Mouse (Mus musculus) effector memory CD4-positive, alpha-beta T cell, adult 7 months (primary cell): ENCODE results near the gene Fv1. TPM values are rescaled to one million over a fixed set of nuclear protein-coding genes. Genes with fewer than 3 reads are reported as not detected.

ENCODE experiments used
- polyA plus RNA-seq: library from polyadenylated mRNA; unstranded; fragments of 100-300 nt; shearing (Covaris generic); gene quantifications from one replicate; pipeline ENCODE4 v1.2.1, GENCODE M21; 2017

Fv1 gene
- 4.8 TPM for polyA plus RNA-seq

DNA sequence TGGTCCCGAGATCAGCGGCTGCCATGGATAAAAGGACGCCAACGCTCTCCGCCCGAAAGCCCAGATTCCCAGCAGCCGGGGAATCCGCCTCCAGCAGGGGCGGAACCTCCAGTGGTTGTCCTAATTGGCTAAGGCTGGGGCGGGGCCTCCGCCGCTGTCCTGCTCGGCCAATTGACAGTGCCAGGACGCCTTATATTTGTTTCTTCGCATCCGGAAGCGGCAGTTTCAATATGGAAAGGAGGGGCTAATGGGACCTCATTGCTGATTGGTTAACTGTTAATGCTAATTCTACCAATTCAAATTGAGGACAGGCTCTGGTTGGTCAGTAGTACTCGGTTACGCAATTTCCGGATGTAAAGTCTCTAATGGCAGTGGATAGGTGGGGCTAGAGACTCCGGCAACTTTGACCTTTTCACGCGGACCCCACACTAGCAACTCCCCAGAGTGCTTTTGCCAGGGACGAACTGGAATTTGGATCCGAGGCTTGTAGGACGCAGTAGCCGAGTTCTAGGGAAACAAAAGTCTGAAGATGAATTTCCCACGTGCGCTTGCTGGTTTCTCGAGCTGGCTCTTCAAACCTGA lies at the start of gene Fv1, which contains the start of gene Miip:
Gene Fv1, plus strand, starts transcription at position 530 of the 582 bp plus-strand sequence.
Gene Miip, minus strand, starts transcription at position 367 of the 582 bp plus-strand sequence.

DNA sequence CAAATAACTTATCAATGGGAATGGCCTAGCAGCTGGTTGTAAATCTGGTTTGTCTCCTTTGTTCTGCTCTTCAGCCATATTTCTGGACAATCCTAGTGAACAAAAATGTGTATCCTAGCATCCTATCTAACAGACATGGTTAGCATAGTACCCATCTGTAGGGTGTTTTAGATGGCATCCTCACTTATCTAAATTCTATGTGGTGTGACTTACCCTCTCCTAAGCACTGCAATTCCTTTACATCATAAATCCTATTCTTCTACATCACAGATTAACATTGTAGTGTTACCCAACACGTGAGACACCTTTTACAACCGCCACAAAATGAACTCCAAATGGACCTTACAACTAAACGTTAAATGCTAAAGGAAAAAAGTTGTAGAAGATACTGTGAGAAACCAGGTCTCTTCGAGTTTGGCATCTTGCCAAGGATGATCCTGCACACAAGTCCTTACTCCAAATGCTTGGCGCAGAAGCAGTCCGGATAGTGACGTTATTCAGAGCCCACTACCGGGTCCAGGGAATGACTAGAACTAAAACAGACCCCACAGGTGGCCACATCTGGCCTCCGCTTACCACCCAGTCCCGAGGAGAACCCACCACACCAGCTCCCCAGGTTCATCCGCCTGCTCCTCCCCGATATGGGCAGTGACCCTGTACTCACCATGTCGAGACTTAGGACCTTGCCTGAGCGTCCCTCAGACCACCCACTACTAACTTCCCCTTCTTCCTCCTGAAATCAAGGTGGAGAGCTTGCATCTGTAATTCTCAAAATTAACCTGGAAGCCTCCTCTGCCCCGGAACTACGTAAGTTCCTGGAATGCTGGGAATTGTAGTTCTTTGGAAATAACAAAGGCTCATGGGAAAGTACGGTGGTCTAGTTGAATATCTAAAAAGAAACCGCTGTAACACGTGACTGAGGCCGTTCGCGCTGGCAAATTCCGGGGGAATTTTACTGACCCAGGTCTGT lies 20.9 kb upstream of the Fv1 start, which contains the start of gene Zfp933:
Gene Zfp933, minus strand, starts transcription at position 753 of the 970 bp plus-strand sequence.

DNA sequence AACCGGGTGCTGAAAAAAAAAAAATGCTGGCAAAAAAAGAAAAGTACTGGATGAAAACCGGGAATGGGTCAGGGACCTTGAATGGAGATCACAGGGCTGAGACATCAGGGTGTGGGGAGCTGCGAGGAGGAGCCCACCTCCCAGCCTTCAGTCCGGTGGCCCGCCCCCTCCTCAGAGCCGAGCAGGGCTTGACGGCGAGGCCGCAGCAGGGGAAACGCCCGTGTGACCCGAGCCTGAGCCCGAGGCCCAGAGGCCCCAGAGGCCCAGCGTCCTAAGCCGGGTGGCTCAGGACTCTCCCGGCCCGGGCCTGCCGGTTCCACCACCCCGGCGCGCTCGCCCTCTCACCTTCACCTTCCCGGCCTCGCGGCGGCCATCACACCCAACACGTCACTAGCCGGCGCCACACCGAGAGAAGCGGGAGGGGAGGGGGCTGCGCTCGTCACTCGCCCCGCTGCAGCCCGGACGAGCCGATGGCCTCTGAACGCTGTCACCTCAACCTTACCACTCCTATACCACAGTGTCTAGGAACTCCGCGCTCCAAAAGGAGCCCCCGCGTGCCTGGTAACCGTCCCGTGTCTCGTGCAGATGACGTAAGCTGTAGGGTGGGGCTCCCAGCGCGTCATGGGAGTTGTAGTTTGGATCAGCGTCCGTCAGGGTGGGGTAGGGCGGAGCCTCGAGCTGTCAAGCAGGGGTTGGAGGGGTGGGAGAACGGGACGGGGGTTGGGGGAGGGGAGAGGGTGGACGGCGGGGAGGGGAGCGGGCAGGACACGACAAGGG lies 35.7 kb downstream of the Fv1 start, which contains the start of gene Mfn2:
Gene Mfn2, minus strand, starts transcription at position 392 of the 777 bp plus-strand sequence.

Other genes starting within 250 kb of the Fv1 start
- gene Zfp979, start 226.5 kb upstream of the Fv1 start, polyA plus RNA-seq = 1.0 TPM
- gene Zfp534, start 166.4 kb upstream of the Fv1 start, polyA plus RNA-seq = not detected
- 13.6 TPM for gene Zfp984, start 59.2 kb upstream of the Fv1 start, polyA plus RNA-seq
- gene Zfp933, start 20.6 kb upstream of the Fv1 start, polyA plus RNA-seq = 10.0 TPM
- 76.7 TPM for gene Miip, start 163 bp upstream of the Fv1 start, polyA plus RNA-seq
- gene Mfn2, start 35.7 kb downstream of the Fv1 start, polyA plus RNA-seq = 31.8 TPM
- 3.9 TPM for gene Plod1, start 67.8 kb downstream of the Fv1 start, polyA plus RNA-seq
- gene 2510039O18Rik, start 71.9 kb downstream of the Fv1 start, polyA plus RNA-seq = 90.3 TPM
- gene Nppb, start 116.8 kb downstream of the Fv1 start, polyA plus RNA-seq = not detected
- gene Nppa, start 131.7 kb downstream of the Fv1 start, polyA plus RNA-seq = not detected
- gene Clcn6, start 169.8 kb downstream of the Fv1 start, polyA plus RNA-seq = 6.4 TPM
- 20.9 TPM for gene Mthfr, start 170.1 kb downstream of the Fv1 start, polyA plus RNA-seq
- 15.3 TPM for gene Agtrap, start 219.1 kb downstream of the Fv1 start, polyA plus RNA-seq